Mouse (Mus musculus) lung, adult 2 months (tissue): ENCODE measurements around the gene Alpl. TPM values are rescaled to one million over a fixed set of nuclear protein-coding genes. Genes with fewer than 3 reads are reported as not detected.

ENCODE experiments used
- DNase-seq: peaks from one replicate; pipeline ENCODE4 v3.0.0; 2022
- H3K4me1 ChIP-seq: fragments of 200-500 bp; 2 replicates; pipeline ENCODE4 v1.6.1; 2011; ENCODE audit warnings: low read length; ENCODE audit not compliant: control insufficient read depth, insufficient read depth
- H3K4me3 ChIP-seq: fragments of 200-500 bp; replicated peaks from 2 replicates; pipeline ENCODE3; 2011; ENCODE audit warnings: low read depth, mild to moderate bottlenecking, control low read depth, low read length; ENCODE audit errors: extremely low read depth
- CTCF ChIP-seq: fragments of 200-500 bp; IDR thresholded peaks from 2 replicates; pipeline ENCODE4 v1.5.1; 2011; ENCODE audit warnings: mild to moderate bottlenecking, low read length, control low read depth; ENCODE audit not compliant: insufficient read depth
- POLR2A ChIP-seq: fragments of 200-500 bp; IDR thresholded peaks from 2 replicates; pipeline ENCODE4 v1.6.1; 2011; ENCODE audit warnings: low read depth, mild to moderate bottlenecking, control low read depth, low read length, borderline replicate concordance; ENCODE audit errors: extremely low read depth
- WGBS: fragments of 180-500 bp; shearing (Covaris S2); methylation state at CpG from one replicate; pipeline ENCODE4 v1.1.7; 2018; 5-methylcytosine and 5-hydroxymethylcytosine counted together
- polyA plus RNA-seq: library from polyadenylated mRNA; depleted of rRNA; stranded (reverse); fragments of >200 nt; gene quantifications from 2 replicates; pipeline ENCODE4 v1.2.3, GENCODE M21; 2012

Alpl gene
- polyA plus RNA-seq, 1 experiment = 5.4 TPM

GRCm38 (mm10) chr4:137774505-137774904 lies 21.7 kb downstream of the Alpl start:
- peaks cover 8% of the 10 kb centered on the region for H3K4me1 ChIP-seq
- H3K4me3 ChIP-seq = no peak overlapping the region
- TF ChIP-seq POLR2A (no peak), CTCF (no peak)
- DNase-seq = no peak
- 93% methylated on average over 6 of the region's 6 CpGs for WGBS

GRCm38 (mm10) chr4:137774013-137774412 lies 22.2 kb downstream of the Alpl start:
- DNase-seq = no peak
- 77% methylated on average over 5 of the region's 5 CpGs for WGBS
- Histone ChIP-seq H3K4me3 (no peak overlapping the region), H3K4me1 (peaks cover 8% of the 10 kb centered on the region)
- TF ChIP-seq POLR2A = no peak
- no peak for TF ChIP-seq CTCF

- no peak overlapping the region for H3K4me3 ChIP-seq
- DNase-seq = no peak
- no peak for TF ChIP-seq POLR2A
- no peak for TF ChIP-seq CTCF
- WGBS = 68% methylated on average over 2 of the region's 2 CpGs
- peaks cover 8% of the 10 kb centered on the region for H3K4me1 ChIP-seq
These were observed 22.8 kb downstream of the Alpl start for GRCm38 (mm10) chr4:137773369-137773899.

GRCm38 (mm10) chr4:137772438-137773056 lies 23.6 kb downstream of the Alpl start:
- WGBS = 57% methylated on average over 16 of the region's 16 CpGs
- Histone ChIP-seq H3K4me3 (no peak overlapping the region), H3K4me1 (peaks cover 8% of the 10 kb centered on the region)
- no peak for TF ChIP-seq POLR2A
- TF ChIP-seq CTCF = no peak
- no peak for DNase-seq

- no peak for DNase-seq
- WGBS = 64% methylated on average over 3 of the region's 3 CpGs
- TF ChIP-seq POLR2A (no peak), CTCF (no peak)
- Histone ChIP-seq H3K4me3 (no peak overlapping the region), H3K4me1 (peaks cover 8% of the 10 kb centered on the region)
These were observed 24.4 kb downstream of the Alpl start for GRCm38 (mm10) chr4:137771749-137772148.

GRCm38 (mm10) chr4:137770901-137771612 lies 25.1 kb downstream of the Alpl start:
- WGBS = 63% methylated on average over 14 of the region's 14 CpGs
- Histone ChIP-seq H3K4me3 (no peak overlapping the region), H3K4me1 (peaks cover 8% of the 10 kb centered on the region)
- TF ChIP-seq POLR2A = no peak
- TF ChIP-seq CTCF = no peak
- DNase-seq = peak; percentile 25

- DNase-seq = no peak
- TF ChIP-seq CTCF (no peak), POLR2A (no peak)
- peaks cover 8% of the 10 kb centered on the region for H3K4me1 ChIP-seq
These were observed 26.5 kb downstream of the Alpl start for GRCm38 (mm10) chr4:137769635-137770034.

GRCm38 (mm10) chr4:137768831-137769230 lies 27.4 kb downstream of the Alpl start:
- no peak for DNase-seq
- TF ChIP-seq CTCF (no peak), POLR2A (no peak)
- WGBS = 72% methylated on average over 6 of the region's 6 CpGs
- Histone ChIP-seq H3K4me3 (no peak overlapping the region), H3K4me1 (peaks cover 10% of the 10 kb centered on the region)

More at GRCm38 (mm10) chr4:137769635-137770034, 26.5 kb downstream of the Alpl start:
- WGBS = 46% methylated on average over 7 of the region's 7 CpGs
- H3K4me3 ChIP-seq = no peak overlapping the region

GRCm38 (mm10) chr4:137768381-137768780 lies 27.8 kb downstream of the Alpl start:
- 85% methylated on average over 5 of the region's 5 CpGs for WGBS
- Histone ChIP-seq H3K4me1 (peaks cover 10% of the 10 kb centered on the region), H3K4me3 (no peak overlapping the region)
- TF ChIP-seq POLR2A (no peak), CTCF (no peak)
- no peak for DNase-seq
